In genomic region chr9:41611534-41612451, GRCm38 (mm10) we compare ENCODE assay signal across 8 mouse cellular contexts.
DNase-seq lines count a peak whose midpoint lies in the region; ATAC-seq and TF ChIP-seq lines count a peak whose summit lies in the region.

No protein-coding gene starts in this region.

- H3K36me3 ChIP-seq in kidney, postnatal 0 days (ENCODE audit: insufficient read depth, low read length) = no peaks in the 10 kb centered on the region
- no peaks in the 10 kb centered on the region for H3K36me3 ChIP-seq in stomach, embryonic 15.5 days

- H3K4me1 ChIP-seq in kidney, postnatal 0 days (replicated peaks; ENCODE audit: insufficient read depth, low read length) = no peaks in the 10 kb centered on the region
- H3K4me1 ChIP-seq in stomach, embryonic 15.5 days = 0 out of 2 replicates have a peak, but pooled peaks cover 12% of the 10 kb centered on the region

- WGBS in kidney, postnatal 0 days = 11% methylated on average over 11 of the region's 11 CpGs
- WGBS in stomach, embryonic 15.5 days = 13% methylated on average over 11 of the region's 11 CpGs

- no peak overlapping the region for H3K27ac ChIP-seq in kidney, postnatal 0 days
- peak overlapping the region; percentile 23 for H3K27ac ChIP-seq in stomach, embryonic 15.5 days

- DNase-seq in kidney, postnatal 0 days (ENCODE audit: low spot score) = peak; percentile 83
- DNase-seq in kidney, adult 18-20 months = no peak
- peak; percentile 99 for DNase-seq in brain, embryonic 14.5 days (ENCODE audit: low read depth)
- DNase-seq in kidney, postnatal 4 days = peak; percentile 58 to 71
- DNase-seq in lung, postnatal 4 days = peak; percentile 25 to 26

- no peaks in the 10 kb centered on the region for H3K27me3 ChIP-seq in kidney, postnatal 0 days (ENCODE audit: insufficient read depth, low read length)
- no peaks in the 10 kb centered on the region for H3K27me3 ChIP-seq in stomach, embryonic 15.5 days (replicated peaks)

- TF ChIP-seq CTCF in kidney, postnatal 0 days (IDR thresholded peaks at IDR 0.05; ENCODE audit: low read depth) = no peak
- TF ChIP-seq CTCF in brain, embryonic 14.5 days (IDR thresholded peaks at IDR 0.05; ENCODE audit: borderline replicate concordance, extremely low read depth, insufficient read depth, insufficient read length) = no peak

- ATAC-seq in kidney, postnatal 0 days (replicated peaks; ENCODE audit: low FRiP score, low read depth) = no peak
- ATAC-seq in granulocyte monocyte progenitor cell, adult 5-6 weeks (replicated peaks; ENCODE audit: poor library complexity, severe bottlenecking) = peak; percentile 30; the same call in 1 of the 2 replicates
- ATAC-seq in stomach, embryonic 15.5 days (ENCODE audit: insufficient read depth, low FRiP score, low read depth) = 0 out of 2 replicates have a peak, but pooled peaks have one; percentile 34
- ATAC-seq in inflammation-experienced regulatory T-cells, adult 6 months = no peak

- peak overlapping the region; percentile 35 for H3K4me2 ChIP-seq in kidney, postnatal 0 days (ENCODE audit: low read length)
- peak overlapping the region; percentile 34 for H3K4me2 ChIP-seq in stomach, embryonic 15.5 days

- H3K4me3 ChIP-seq in kidney, postnatal 0 days (replicated peaks; ENCODE audit: low read depth, low read length) = peak overlapping the region; percentile 19; the same call in 1 of the 2 replicates
- peak overlapping the region; percentile 21; the same call in 1 of the 2 replicates for H3K4me3 ChIP-seq in stomach, embryonic 15.5 days (replicated peaks)

- H3K9me3 ChIP-seq in kidney, postnatal 0 days (replicated peaks; ENCODE audit: low read length) = no peaks in the 10 kb centered on the region
- H3K9me3 ChIP-seq in stomach, embryonic 15.5 days = no peaks in the 10 kb centered on the region

- TF ChIP-seq POLR2A in brain, embryonic 14.5 days (IDR thresholded peaks at IDR 0.05; ENCODE audit: borderline replicate concordance, extremely low read depth, insufficient read depth, insufficient read length, poor library complexity, severe bottlenecking) = no peak

- no peak overlapping the region for H3K9ac ChIP-seq in kidney, postnatal 0 days (ENCODE audit: low read depth, low read length)
- no peak overlapping the region for H3K9ac ChIP-seq in stomach, embryonic 15.5 days

Comparison
In these comparisons a context has a peak if more than half of its experiments do, and no peak if none do; other contexts are left out.
1. ATAC-seq: peak in granulocyte monocyte progenitor cell, adult 5-6 weeks (single experiment) and stomach, embryonic 15.5 days (single experiment); none in kidney, postnatal 0 days (single experiment) and inflammation-experienced regulatory T-cells, adult 6 months (single experiment).